ENCODE assay signal across 8 mouse cellular contexts in genomic region chr2:76648666-76649141, GRCm38 (mm10). TPM values are rescaled to one million over a fixed set of nuclear protein-coding genes. Genes with fewer than 3 reads are reported as not detected.
DNase-seq lines count a peak whose midpoint lies in the region; ATAC-seq and TF ChIP-seq lines count a peak whose summit lies in the region.
"Had no signal": no experiment of that assay in that cellular context is flagged by ENCODE, and none has a peak within 500 bp of the region (broad histone marks: within the 10 kb centered on the region; RNA-seq: fewer than 3 reads in every experiment).

No protein-coding gene starts in this region.

- no peaks in the 10 kb centered on the region for H3K27me3 ChIP-seq in cerebellum, adult 2 months (ENCODE audit: control insufficient read depth, insufficient read depth, low read length)
- H3K27me3 ChIP-seq in forebrain, postnatal 0 days (ENCODE audit: insufficient read depth, low read length): no peaks in the 10 kb centered on the region
- no peaks in the 10 kb centered on the region for H3K27me3 ChIP-seq in liver, postnatal 0 days (ENCODE audit: insufficient read depth, low read length)
- H3K27me3 ChIP-seq in small intestine, adult 2 months (ENCODE audit: control insufficient read depth, insufficient read depth, low read length): no peaks in the 10 kb centered on the region

- peak overlapping the region; percentile 68 for H3K27ac ChIP-seq in cerebellum, adult 2 months (ENCODE audit: insufficient read depth, low read length)
- H3K27ac ChIP-seq in forebrain, postnatal 0 days (ENCODE audit: low read depth, low read length): peak overlapping the region; percentile 82
- H3K27ac ChIP-seq in liver, postnatal 0 days (ENCODE audit: low read depth): peak overlapping the region; percentile 64
- H3K27ac ChIP-seq in small intestine, adult 2 months (ENCODE audit: insufficient read depth, low read depth, low read length): peak overlapping the region; percentile 68

- peaks cover 6% of the 10 kb centered on the region; the same call in 1 of the 2 replicates for H3K36me3 ChIP-seq in forebrain, postnatal 0 days (ENCODE audit: insufficient read depth)
- H3K36me3 ChIP-seq in liver, postnatal 0 days (replicated peaks; ENCODE audit: insufficient read depth, low read length): no peaks in the 10 kb centered on the region
- H3K36me3 ChIP-seq in small intestine, adult 2 months (ENCODE audit: control insufficient read depth, insufficient read depth, low read length): no peaks in the 10 kb centered on the region

- peak; percentile 10; the same call in 1 of the 2 replicates for ATAC-seq in forebrain, postnatal 0 days
- ATAC-seq in liver, postnatal 0 days: no peak

- no peak for TF ChIP-seq CTCF in cerebellum, adult 2 months (IDR thresholded peaks at IDR 0.05; ENCODE audit: borderline replicate concordance, insufficient read depth, low read depth, low read length)
- TF ChIP-seq CTCF in forebrain, postnatal 0 days (IDR thresholded peaks at IDR 0.05; ENCODE audit: low read depth): no peak
- no peak for TF ChIP-seq CTCF in liver, postnatal 0 days (IDR thresholded peaks at IDR 0.05; ENCODE audit: low read depth)
- TF ChIP-seq CTCF in small intestine, adult 2 months (IDR thresholded peaks at IDR 0.05; ENCODE audit: extremely low read depth, insufficient read length, insufficient replicate concordance, low read depth, low read length): no peak

- peak overlapping the region; percentile 80 for H3K9ac ChIP-seq in forebrain, postnatal 0 days
- H3K9ac ChIP-seq in liver, postnatal 0 days (replicated peaks): peak overlapping the region; percentile 66

- peak overlapping the region; percentile 71 for H3K4me2 ChIP-seq in forebrain, postnatal 0 days (ENCODE audit: low read depth)
- H3K4me2 ChIP-seq in liver, postnatal 0 days (ENCODE audit: low read depth, low read length): peak overlapping the region; percentile 100

- intact Hi-C loops in left cerebral cortex, postnatal 14 days (cut with DNase I): no loop called here

- WGBS in cerebellum, adult 2 months: 20% methylated on average over 13 of the region's 13 CpGs
- WGBS in forebrain, postnatal 0 days: 30% methylated on average over 13 of the region's 13 CpGs
- WGBS in liver, postnatal 0 days (ENCODE audit: insufficient replicate concordance): 33% methylated on average over 13 of the region's 13 CpGs
- WGBS in small intestine, adult 2 months: 18% methylated on average over 13 of the region's 13 CpGs

- no peak for TF ChIP-seq POLR2A in cerebellum, adult 2 months (IDR thresholded peaks at IDR 0.05; ENCODE audit: borderline replicate concordance, insufficient read depth, low read length)
- no peak for TF ChIP-seq POLR2A in small intestine, adult 2 months (IDR thresholded peaks at IDR 0.05; ENCODE audit: low read depth, low read length)

- peak overlapping the region; percentile 74 for H3K4me3 ChIP-seq in cerebellum, adult 2 months (replicated peaks; ENCODE audit: insufficient read depth, low read depth, low read length)
- peak overlapping the region; percentile 67 for H3K4me3 ChIP-seq in forebrain, postnatal 0 days (ENCODE audit: low read depth, low read length)
- peak overlapping the region; percentile 71 for H3K4me3 ChIP-seq in liver, postnatal 0 days (ENCODE audit: low read depth, low read length)
- H3K4me3 ChIP-seq in small intestine, adult 2 months (ENCODE audit: low read depth, low read length): peak overlapping the region; percentile 92

- no peaks in the 10 kb centered on the region for H3K9me3 ChIP-seq in forebrain, postnatal 0 days (ENCODE audit: low read length)
- H3K9me3 ChIP-seq in liver, postnatal 0 days (ENCODE audit: low read length): no peaks in the 10 kb centered on the region

- no peaks in the 10 kb centered on the region for H3K4me1 ChIP-seq in cerebellum, adult 2 months (ENCODE audit: control insufficient read depth, insufficient read depth, low read length)
- H3K4me1 ChIP-seq in forebrain, postnatal 0 days (ENCODE audit: insufficient read depth): peaks cover 3% of the 10 kb centered on the region; the same call in 1 of the 2 replicates
- peaks cover 14% of the 10 kb centered on the region for H3K4me1 ChIP-seq in liver, postnatal 0 days (ENCODE audit: insufficient read depth)
- H3K4me1 ChIP-seq in small intestine, adult 2 months (ENCODE audit: control insufficient read depth, insufficient read depth, insufficient read length, low read length): no peaks in the 10 kb centered on the region

- DNase-seq in lung, adult 18-20 months: peak; percentile 21 to 51
- no peak for DNase-seq in lung, postnatal 4 days
- DNase-seq in cerebellum, adult 2 months: peak; percentile 31 to 51
- no peak for DNase-seq in forebrain, postnatal 0 days
- DNase-seq in liver, postnatal 0 days: no peak
- no peak for DNase-seq in left cerebral cortex, postnatal 14 days (ENCODE audit: low spot score in 2 of 2)

- TF ChIP-seq EP300 in liver, postnatal 0 days (IDR thresholded peaks at IDR 0.05; ENCODE audit: low read depth): no peak

RNA-seq across cellular contexts. Expression of gene Pjvk, which starts 0.4 kb away (rescaled TPM):
- polyA plus RNA-seq in cerebellum, adult 2 months (2012; rRNA removed): 0.19 and 0.20 TPM in 2 replicates
- 0.23 TPM in 1 of 2 replicates, not detected in the other for total RNA-seq in forebrain, postnatal 0 days (2014; rRNA removed)
- polyA plus RNA-seq in forebrain, postnatal 0 days (2015; fragmentation: Nextera tagmentation; extraction: Ambion mirVana): 0.33 and 0.62 TPM in 2 replicates
- polyA plus RNA-seq in liver, postnatal 0 days (2015; fragmentation: Nextera tagmentation; extraction: Ambion mirVana): not detected in 2 replicates
- not detected in 2 replicates for polyA plus RNA-seq in small intestine, adult 2 months (2012; rRNA removed)
- total RNA-seq in left cerebral cortex, postnatal 14 days (2021): not detected
- polyA plus RNA-seq: gonadal fat pad, adult 2 months had no signal

RNA-seq across cellular contexts. Expression of gene Prkra, which starts 0.9 kb away (rescaled TPM):
- 33.1 and 33.3 TPM in 2 replicates for polyA plus RNA-seq in cerebellum, adult 2 months (2012; rRNA removed)
- total RNA-seq in forebrain, postnatal 0 days (2014; rRNA removed): 113 and 123 TPM in 2 replicates
- 97.5 and 101 TPM in 2 replicates for polyA plus RNA-seq in forebrain, postnatal 0 days (2015; fragmentation: Nextera tagmentation; extraction: Ambion mirVana)
- 7.7 and 7.9 TPM in 2 replicates for polyA plus RNA-seq in liver, postnatal 0 days (2015; fragmentation: Nextera tagmentation; extraction: Ambion mirVana)
- 7.9 and 15.5 TPM in 2 replicates for polyA plus RNA-seq in small intestine, adult 2 months (2012; rRNA removed)
- 10 to 100 TPM; 14.6 to 18.8 TPM for total RNA-seq in left cerebral cortex, postnatal 14 days (2021)

RNA-seq across cellular contexts. Expression of gene Fkbp7, which starts 24.2 kb away (rescaled TPM):
- 8.9 and 9.6 TPM in 2 replicates for polyA plus RNA-seq in cerebellum, adult 2 months (2012; rRNA removed)
- 6.8 and 8.6 TPM in 2 replicates for total RNA-seq in forebrain, postnatal 0 days (2014; rRNA removed)
- polyA plus RNA-seq in forebrain, postnatal 0 days (2015; fragmentation: Nextera tagmentation; extraction: Ambion mirVana): 14.7 and 18.8 TPM in 2 replicates
- 6.5 and 7.9 TPM in 2 replicates for polyA plus RNA-seq in liver, postnatal 0 days (2015; fragmentation: Nextera tagmentation; extraction: Ambion mirVana)
- polyA plus RNA-seq in small intestine, adult 2 months (2012; rRNA removed): 0.14 TPM in 1 of 2 replicates, not detected in the other
- 1 to 10 TPM; 3.8 to 4.2 TPM for total RNA-seq in left cerebral cortex, postnatal 14 days (2021)

RNA-seq across cellular contexts. Expression of gene Plekha3, which starts 26.4 kb away (rescaled TPM):
- polyA plus RNA-seq in cerebellum, adult 2 months (2012; rRNA removed): 36.8 and 37.8 TPM in 2 replicates
- total RNA-seq in forebrain, postnatal 0 days (2014; rRNA removed): 19.7 and 21.6 TPM in 2 replicates
- polyA plus RNA-seq in forebrain, postnatal 0 days (2015; fragmentation: Nextera tagmentation; extraction: Ambion mirVana): 6.4 and 9.1 TPM in 2 replicates
- polyA plus RNA-seq in liver, postnatal 0 days (2015; fragmentation: Nextera tagmentation; extraction: Ambion mirVana): 3.8 and 5.0 TPM in 2 replicates
- 3.9 and 9.2 TPM in 2 replicates for polyA plus RNA-seq in small intestine, adult 2 months (2012; rRNA removed)
- total RNA-seq in left cerebral cortex, postnatal 14 days (2021): 10 to 100 TPM; 25.9 to 29.1 TPM

Comparison
In these comparisons a context has a peak if more than half of its experiments do, and no peak if none do; other contexts are left out.
1. DNase-seq: peak in lung, adult 18-20 months (2 of 2) and cerebellum, adult 2 months (2 of 2); none in lung, postnatal 4 days (0 of 2), forebrain, postnatal 0 days (single experiment), liver, postnatal 0 days (single experiment) and left cerebral cortex, postnatal 14 days (0 of 2).
2. Peak in every context shown above with its lines, with median percentiles within 50 percentile points of each other: H3K27ac ChIP-seq and H3K4me3 ChIP-seq.